Mouse (Mus musculus) mammary gland, adult 2 months (tissue): ENCODE data around the gene Disp1. TPM values are rescaled to one million over a fixed set of nuclear protein-coding genes. Genes with fewer than 3 reads are reported as not detected.

Experiments used
- polyA plus RNA-seq: library from polyadenylated mRNA; depleted of rRNA; stranded (reverse); fragments of >200 nt; gene quantifications from 2 replicates; pipeline ENCODE4 v1.2.3, GENCODE M21; 2012; ENCODE audit warnings: low replicate concordance; rRNA removed

The Disp1 gene
- polyA plus RNA-seq = 13.4 and 15.8 TPM in 2 replicates

DNA sequence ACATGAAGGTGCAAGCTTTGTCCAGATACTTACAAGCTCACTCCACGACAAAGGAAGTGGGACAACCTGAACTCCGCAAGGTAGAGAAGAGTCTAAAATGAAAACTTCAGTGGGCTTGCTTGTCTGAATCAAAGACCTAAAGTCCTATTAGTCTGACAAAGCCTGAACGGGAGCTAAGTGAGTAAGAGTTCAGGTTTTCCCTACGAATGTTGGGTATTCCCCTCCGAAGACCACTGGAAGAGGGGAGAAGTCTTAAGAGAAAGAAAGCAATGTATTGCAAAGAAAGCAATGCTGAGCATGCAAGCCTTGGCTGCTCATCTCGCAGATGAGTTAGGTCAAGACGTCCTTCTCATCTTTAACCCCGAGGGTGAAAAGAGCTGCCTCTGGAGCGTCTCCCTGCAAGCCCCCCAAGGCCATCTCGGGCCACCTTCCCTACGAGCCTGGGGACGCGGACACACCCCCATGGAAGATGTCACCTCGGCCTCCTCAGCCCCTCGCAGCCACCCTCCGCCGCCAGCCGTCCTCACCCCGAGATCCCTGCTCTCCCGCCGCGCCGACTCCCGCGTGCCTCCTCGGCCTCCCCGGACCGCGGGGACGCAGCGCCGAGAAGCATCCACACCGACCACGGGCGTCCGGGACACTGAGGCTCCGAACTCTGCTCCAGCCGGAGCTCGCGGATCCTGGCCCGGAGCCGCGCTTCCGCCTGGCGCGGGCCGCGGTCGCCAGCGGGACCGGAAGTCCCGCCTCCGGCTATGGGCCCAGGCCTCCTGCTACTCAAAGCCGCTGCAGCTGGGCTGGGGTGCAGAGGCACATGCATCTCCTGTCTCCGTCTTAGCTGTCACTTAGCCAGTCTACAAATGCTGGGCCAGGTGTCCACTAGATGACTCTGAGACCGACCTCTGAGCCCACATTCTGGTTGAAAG is at the start of gene Disp1:
TSS of gene Disp1 (minus strand) at position 727 of the 923 bp plus-strand sequence.

Other genes with a start within 250 kb of the Disp1 start
- 16.4 and 42.0 TPM in 2 replicates for gene Aida, start 75.1 kb upstream of the Disp1 start, polyA plus RNA-seq
- gene Brox, start 75.7 kb upstream of the Disp1 start, polyA plus RNA-seq = 11.1 and 21.3 TPM in 2 replicates
- 64.5 and 89.9 TPM in 2 replicates for gene Mia3, start 148.0 kb upstream of the Disp1 start, polyA plus RNA-seq
- gene Taf1a, start 167.5 kb upstream of the Disp1 start, polyA plus RNA-seq = 4.5 and 6.7 TPM in 2 replicates
- gene Hhipl2, start 196.7 kb upstream of the Disp1 start, polyA plus RNA-seq = 1.6 and 1.7 TPM in 2 replicates